Comparison of ENCODE assay signal across 24 mouse cellular contexts in the genomic region with DNA sequence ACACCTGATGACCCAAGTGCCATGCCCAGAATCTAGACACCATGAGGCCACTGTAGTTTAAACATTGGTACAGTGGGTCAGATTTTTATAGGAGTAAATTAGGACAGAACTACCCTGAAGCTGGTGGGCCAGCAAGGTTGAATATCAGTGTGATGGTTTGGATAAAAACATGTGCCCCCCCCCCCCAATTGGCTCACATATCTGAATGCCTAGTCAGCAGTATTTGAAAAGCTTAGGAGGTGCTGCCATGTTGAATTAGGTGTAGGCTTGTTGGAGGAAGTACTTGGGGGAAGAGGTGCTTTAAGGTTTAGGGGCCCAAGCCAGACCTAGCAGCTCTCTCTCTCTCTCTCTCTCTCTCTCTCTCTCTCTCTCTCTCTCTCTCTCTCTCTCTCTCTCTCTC.
"Had no signal": no experiment of that assay in that cellular context is flagged by ENCODE, and none has a peak within 500 bp of the region (broad histone marks: within the 10 kb centered on the region; RNA-seq: fewer than 3 reads in every experiment).

No protein-coding gene starts in this region.

- H3K27ac ChIP-seq: heart, adult 2 months; heart, embryonic 13.5 days; heart, embryonic 15.5 days; hindbrain, embryonic 12.5 days; hindbrain, embryonic 14.5 days; layer of hippocampus, adult 2 months; left cerebral cortex, adult 2 months; liver, embryonic 13.5 days had no signal

- DNase-seq: gastrocnemius, postnatal 14 days; gastrocnemius, postnatal 36 days; heart, adult 2 months; heart, postnatal 14 days; heart, postnatal 36 days; kidney, adult 18-20 months; kidney, adult 8-10 months; kidney, postnatal 10 days; kidney, postnatal 25 days; kidney, postnatal 4 days; liver; liver, embryonic 13.5 days had no signal

- H3K36me3 ChIP-seq: heart, embryonic 13.5 days; heart, embryonic 15.5 days; hindbrain, embryonic 12.5 days; limb, embryonic 10.5 days; limb, embryonic 12.5 days; liver, embryonic 13.5 days had no signal

- H3K27me3 ChIP-seq: heart, embryonic 13.5 days; heart, embryonic 15.5 days; hindbrain, embryonic 12.5 days; limb, embryonic 12.5 days; liver, embryonic 13.5 days had no signal

- H3K9me3 ChIP-seq: heart, embryonic 13.5 days; heart, embryonic 15.5 days; hindbrain, embryonic 12.5 days; limb, embryonic 10.5 days; limb, embryonic 12.5 days; liver, embryonic 13.5 days had no signal

- H3K4me3 ChIP-seq: heart, adult 2 months; heart, embryonic 13.5 days; heart, embryonic 15.5 days; hindbrain, embryonic 12.5 days; layer of hippocampus, adult 2 months; left cerebral cortex, adult 2 months; limb, embryonic 10.5 days; limb, embryonic 12.5 days; liver, embryonic 13.5 days had no signal

- ATAC-seq: hindbrain, embryonic 16.5 days; intestine, embryonic 16.5 days had no signal

- H3K9ac ChIP-seq: heart, embryonic 13.5 days; heart, embryonic 15.5 days; hindbrain, embryonic 12.5 days; hindbrain, embryonic 14.5 days; limb, embryonic 12.5 days; liver, embryonic 13.5 days had no signal

- H3K4me2 ChIP-seq: heart, embryonic 11.5 days; heart, embryonic 13.5 days; heart, embryonic 15.5 days; hindbrain, embryonic 12.5 days; hindbrain, embryonic 14.5 days; limb, embryonic 12.5 days; liver, embryonic 11.5 days; liver, embryonic 13.5 days had no signal
